Mouse (Mus musculus) midbrain, embryonic 14.5 days (tissue): ENCODE data around the gene Prss22. TPM values are rescaled to one million over a fixed set of nuclear protein-coding genes. Genes with fewer than 3 reads are reported as not detected.
"Not testable (repeated sequence)": the region's sequence is repeated elsewhere in the genome, so short reads cannot be mapped to it uniquely, and the experiment has no call there.

ENCODE experiments used
- ATAC-seq: fragments of 200-750 bp; cut with Nextera tagmentation; 2 replicates; pipeline ENCODE4 v1.8.0; 2017; ENCODE audit warnings: moderate number of reproducible peaks, moderate library complexity; ENCODE audit not compliant: low FRiP score, low TSS enrichment
- DNase-seq: peaks from one replicate; pipeline ENCODE4 v3.0.0-alpha.2; 2015
- H3K27ac ChIP-seq: fragments of 300-500 bp; sonication (generic); replicated peaks from 2 replicates; pipeline ENCODE4 v1.5.1; 2014; ENCODE audit warnings: mild to moderate bottlenecking, low read depth, low read length, moderate library complexity
- H3K27me3 ChIP-seq: fragments of 300-500 bp; sonication (generic); 2 replicates; pipeline ENCODE4 v1.6.1; 2014; ENCODE audit warnings: low read length, control low read depth, mixed read lengths; ENCODE audit not compliant: control insufficient read depth, insufficient read depth
- H3K36me3 ChIP-seq: fragments of 300-500 bp; sonication (generic); 2 replicates; pipeline ENCODE4 v1.6.1; 2014; ENCODE audit warnings: low read length, control low read depth; ENCODE audit not compliant: control insufficient read depth, insufficient read depth
- H3K4me1 ChIP-seq: fragments of 300-500 bp; sonication (generic); 2 replicates; pipeline ENCODE4 v1.6.1; 2014; ENCODE audit warnings: mild to moderate bottlenecking, antibody characterized with exemption, low read length, control low read depth; ENCODE audit not compliant: control insufficient read depth, insufficient read depth
- H3K4me2 ChIP-seq: fragments of 300-500 bp; sonication (generic); 2 replicates; pipeline ENCODE4 v1.6.1; 2014; ENCODE audit warnings: mild to moderate bottlenecking, low read length, moderate library complexity
- H3K4me3 ChIP-seq: fragments of 300-500 bp; sonication (generic); replicated peaks from 2 replicates; pipeline ENCODE4 v1.5.1; 2014; ENCODE audit warnings: low read depth, low read length
- H3K9ac ChIP-seq: fragments of 300-500 bp; sonication (generic); replicated peaks from 2 replicates; pipeline ENCODE4 v1.6.1; 2014; ENCODE audit warnings: mild to moderate bottlenecking, low read length, moderate library complexity
- H3K9me3 ChIP-seq: fragments of 300-500 bp; sonication (generic); 2 replicates; pipeline ENCODE4 v1.6.1; 2016; ENCODE audit warnings: low read length, control low read depth, mixed read lengths; ENCODE audit not compliant: control insufficient read depth
- WGBS: fragments of 180-500 bp; shearing (Covaris S2); extraction: QIAGEN DNeasy Blood & Tissue Kit; methylation state at CpG from one replicate; pipeline ENCODE4 v1.1.7; 2014; 5-methylcytosine and 5-hydroxymethylcytosine counted together
- polyA plus RNA-seq: library from polyadenylated mRNA; unstranded; fragments of >200 nt; fragmentation: Nextera tagmentation; extraction: Ambion mirVana; gene quantifications from 2 replicates; pipeline ENCODE4 v1.2.1, GENCODE M21; 2014

Gene Prss22
- polyA plus RNA-seq, 1 experiment from 2014 or later: not detected

- ATAC-seq: no peak
These were observed 29.1 kb downstream of the Prss22 start for GRCm38 (mm10) chr17:23968780-23969179.

GRCm38 (mm10) chr17:23966658-23967401 is 31.1 kb downstream of the Prss22 start:
- Histone ChIP-seq H3K9me3 (no peaks in the 10 kb centered on the region), H3K27me3 (no peaks in the 10 kb centered on the region), H3K4me1 (no peaks in the 10 kb centered on the region), H3K9ac (no peak overlapping the region), H3K27ac (no peak overlapping the region), H3K36me3 (no peaks in the 10 kb centered on the region), H3K4me3 (no peak overlapping the region), H3K4me2 (no peak overlapping the region)
- ATAC-seq: no peak
- 89% methylated on average over 10 of the region's 10 CpGs for WGBS
- DNase-seq: no peak

More at GRCm38 (mm10) chr17:23968780-23969179, 29.1 kb downstream of the Prss22 start:
- DNase-seq: no peak
- WGBS: 53% methylated on average over 2 of the region's 2 CpGs
- Histone ChIP-seq H3K36me3 (no peaks in the 10 kb centered on the region), H3K27me3 (no peaks in the 10 kb centered on the region), H3K9me3 (no peaks in the 10 kb centered on the region), H3K4me3 (no peak overlapping the region), H3K4me1 (no peaks in the 10 kb centered on the region), H3K4me2 (no peak overlapping the region), H3K27ac (no peak overlapping the region), H3K9ac (no peak overlapping the region)

GRCm38 (mm10) chr17:23965805-23966425 is 32.0 kb downstream of the Prss22 start:
- Histone ChIP-seq H3K4me1 (no peaks in the 10 kb centered on the region), H3K27me3 (no peaks in the 10 kb centered on the region), H3K27ac (no peak overlapping the region), H3K9me3 (no peaks in the 10 kb centered on the region), H3K9ac (no peak overlapping the region), H3K36me3 (no peaks in the 10 kb centered on the region), H3K4me3 (no peak overlapping the region), H3K4me2 (no peak overlapping the region)
- DNase-seq: no peak
- WGBS: 25% methylated on average over 6 of the region's 6 CpGs
- no peak for ATAC-seq

- ATAC-seq (no peak), DNase-seq (no peak)
- Histone ChIP-seq H3K36me3 (no peaks in the 10 kb centered on the region), H3K9ac (no peak overlapping the region), H3K4me3 (no peak overlapping the region), H3K27me3 (no peaks in the 10 kb centered on the region), H3K4me1 (no peaks in the 10 kb centered on the region), H3K9me3 (no peaks in the 10 kb centered on the region), H3K4me2 (no peak overlapping the region), H3K27ac (no peak overlapping the region)
- WGBS: 69% methylated on average over 4 of the region's 4 CpGs
These were observed 36.3 kb downstream of the Prss22 start for GRCm38 (mm10) chr17:23961573-23962122.

- H3K4me2 ChIP-seq: no peak overlapping the region
- WGBS: 38% methylated on average over 3 of the region's 3 CpGs
- H3K9me3 ChIP-seq: no peaks in the 10 kb centered on the region
- ATAC-seq: peak; percentile 85; the same call in 1 of the 2 replicates
- no peak overlapping the region for H3K9ac ChIP-seq
- H3K4me1 ChIP-seq: no peaks in the 10 kb centered on the region
- no peaks in the 10 kb centered on the region for H3K27me3 ChIP-seq
- 0 out of 2 replicates have a peak overlapping the region, but pooled peaks have one; percentile 37 for H3K27ac ChIP-seq
- H3K36me3 ChIP-seq: no peaks in the 10 kb centered on the region
- no peak overlapping the region for H3K4me3 ChIP-seq
- DNase-seq: peak; percentile 93
These were observed 37.7 kb downstream of the Prss22 start for GRCm38 (mm10) chr17:23960084-23960738.

GRCm38 (mm10) chr17:23955174-23955573 is 42.7 kb downstream of the Prss22 start, which contains the start of gene Sbpl:
TSS of gene Sbpl (minus strand) at chr17:23955274.
- Histone ChIP-seq H3K4me2 (no peak within 1 kb of the TSS), H3K4me1 (no peaks in the 10 kb centered on the region), H3K27ac (no peak within 1 kb of the TSS), H3K36me3 (no peaks in the 10 kb centered on the region), H3K9ac (no peak within 1 kb of the TSS), H3K4me3 (no peak within 1 kb of the TSS), H3K27me3 (no peaks in the 10 kb centered on the region), H3K9me3 (no peaks in the 10 kb centered on the region)
- DNase-seq (no peak), ATAC-seq (no peak)
- WGBS: 72% methylated on average over 5 of the region's 5 CpGs

GRCm38 (mm10) chr17:23950828-23951227 is 47.1 kb downstream of the Prss22 start:
- not testable (repeated sequence) for H3K9ac ChIP-seq, ATAC-seq

GRCm38 (mm10) chr17:23949068-23949467 is 48.8 kb downstream of the Prss22 start:
- H3K4me2 ChIP-seq: no peak overlapping the region
- 88% methylated on average over 2 of the region's 2 CpGs for WGBS
- H3K4me3 ChIP-seq: no peak overlapping the region
- no peak overlapping the region for H3K27ac ChIP-seq
- ATAC-seq (no peak), DNase-seq (no peak)
- no peaks in the 10 kb centered on the region for H3K9me3 ChIP-seq
- no peaks in the 10 kb centered on the region for H3K27me3 ChIP-seq
- H3K4me1 ChIP-seq: no peaks in the 10 kb centered on the region
- H3K9ac ChIP-seq: no peak overlapping the region
- no peaks in the 10 kb centered on the region for H3K36me3 ChIP-seq

More at GRCm38 (mm10) chr17:23950828-23951227, 47.1 kb downstream of the Prss22 start:
- H3K27ac ChIP-seq, H3K9me3 ChIP-seq, H3K27me3 ChIP-seq, H3K4me3 ChIP-seq, H3K4me1 ChIP-seq, H3K36me3 ChIP-seq, H3K4me2 ChIP-seq, DNase-seq: not testable (repeated sequence)
- 78% methylated on average over 4 of the region's 4 CpGs for WGBS
